Mouse (Mus musculus) CH12.LX (cell line): Measurements from ENCODE around the gene Ube2t. TPM values are rescaled to one million over a fixed set of nuclear protein-coding genes. Genes with fewer than 3 reads are reported as not detected.
A peak's percentile ranks its signal among the peaks of the same experiment; 100 is the strongest.

Source experiments
- DNase-seq: peaks from one replicate; pipeline ENCODE4 v3.0.0-alpha.2; 2013; ENCODE audit errors: extremely low read depth
- H3K27ac ChIP-seq: 2 replicates; pipeline ENCODE4 v1.5.1; 2012; ENCODE audit warnings: low read depth, mild to moderate bottlenecking, control low read depth, moderate library complexity; ENCODE audit not compliant: insufficient read depth
- H3K27me3 ChIP-seq: replicated peaks from 2 replicates; pipeline ENCODE3; 2012; ENCODE audit warnings: inconsistent platforms
- H3K36me3 ChIP-seq, 2 experiments: replicated peaks in 1 of 2; 2 replicates each; pipeline versions ENCODE3 to v1.6.1; 2012; ENCODE audit warnings: inconsistent platforms in 1 of 2, low read length in 1 of 2, mild to moderate bottlenecking in 1 of 2, mixed read lengths in 1 of 2, moderate library complexity in 1 of 2; ENCODE audit not compliant: control insufficient read depth in 1 of 2, insufficient read depth in 1 of 2
- H3K4me1 ChIP-seq, 2 experiments: 2 replicates each; pipeline ENCODE4 v1.6.1; 2012; ENCODE audit warnings: inconsistent platforms in 1 of 2, moderate library complexity in 1 of 2; ENCODE audit not compliant: insufficient read depth in 2 of 2, control insufficient read depth in 1 of 2
- H3K4me2 ChIP-seq: 2 replicates; pipeline ENCODE4 v1.6.1; 2012; ENCODE audit warnings: low read depth, mild to moderate bottlenecking, control low read depth; ENCODE audit not compliant: poor library complexity, insufficient read depth, severe bottlenecking
- H3K4me3 ChIP-seq, 3 experiments: fragments of 150-350 bp in 1 of 3; sonication (generic) in 1 of 3; replicated peaks in 1 of 3; 2 replicates each; pipeline versions ENCODE3 to v1.5.1; 2011 to 2012; ENCODE audit warnings: low read depth in 2 of 3, low read length in 2 of 3, mild to moderate bottlenecking in 2 of 3, moderate library complexity in 2 of 3, control low read depth in 1 of 3, improper control_type of control experiment in 1 of 3, inconsistent platforms in 1 of 3, mixed read lengths in 1 of 3; ENCODE audit not compliant: poor library complexity in 1 of 3
- H3K79me2 ChIP-seq: replicated peaks from 2 replicates; pipeline ENCODE4 v1.6.1; 2012; ENCODE audit warnings: mild to moderate bottlenecking, moderate library complexity; ENCODE audit not compliant: control insufficient read depth, poor library complexity, insufficient read depth, severe bottlenecking; ENCODE audit errors: extremely low read depth
- H3K9ac ChIP-seq: 2 replicates; pipeline ENCODE4 v1.6.1; 2012; ENCODE audit warnings: low read depth, mild to moderate bottlenecking, control low read depth, moderate library complexity; ENCODE audit not compliant: insufficient read depth
- H3K9me3 ChIP-seq: replicated peaks from 2 replicates; pipeline ENCODE3; 2012; ENCODE audit warnings: low read length, inconsistent platforms, mixed read lengths
- BHLHE40 ChIP-seq: IDR thresholded peaks from 2 replicates; pipeline ENCODE4 v1.6.1; 2011; ENCODE audit warnings: mild to moderate bottlenecking, low read depth, low read length, improper control_type of control experiment
- CHD1 ChIP-seq: IDR thresholded peaks from 2 replicates; pipeline ENCODE4 v1.6.1; 2012; ENCODE audit warnings: low read depth, low read length, improper control_type of control experiment, inconsistent platforms
- CTCF ChIP-seq, 2 experiments: IDR thresholded peaks in 1 of 2; conservative IDR thresholded peaks in 1 of 2; 2 replicates each; pipeline ENCODE4 v1.5.1; 2011 to 2012; ENCODE audit warnings: low read depth in 2 of 2, low read length in 2 of 2, improper control_type of control experiment in 1 of 2, inconsistent platforms in 1 of 2, mild to moderate bottlenecking in 1 of 2, moderate library complexity in 1 of 2
- E2F4 ChIP-seq: IDR thresholded peaks from 2 replicates; pipeline ENCODE4 v1.6.1; 2011; ENCODE audit warnings: low read depth, low read length, improper control_type of control experiment; ENCODE audit not compliant: insufficient replicate concordance
- ELF1 ChIP-seq: IDR thresholded peaks from 2 replicates; pipeline ENCODE4 v1.6.1; 2014; ENCODE audit warnings: low read depth, mild to moderate bottlenecking, inconsistent platforms, low read length, improper control_type of control experiment
- HCFC1 ChIP-seq: IDR thresholded peaks from 2 replicates; pipeline ENCODE4 v1.6.1; 2012; ENCODE audit warnings: low read depth, mild to moderate bottlenecking, inconsistent platforms, low read length, improper control_type of control experiment
- IRF4 ChIP-seq: IDR thresholded peaks from 2 replicates; pipeline ENCODE4 v1.6.1; 2014; ENCODE audit warnings: low read depth, mild to moderate bottlenecking, inconsistent platforms, low read length, improper control_type of control experiment
- JUN ChIP-seq: IDR thresholded peaks from 2 replicates; pipeline ENCODE4 v1.6.1; 2011; ENCODE audit warnings: low read depth, mild to moderate bottlenecking, low read length, improper control_type of control experiment, moderate library complexity; ENCODE audit not compliant: insufficient read depth
- JUND ChIP-seq: conservative IDR thresholded peaks from 2 replicates; pipeline ENCODE4 v1.6.1; 2011; ENCODE audit warnings: low read depth, low read length, improper control_type of control experiment
- MAFK ChIP-seq: IDR thresholded peaks from 2 replicates; pipeline ENCODE4 v1.6.1; 2011; ENCODE audit warnings: low read length, improper control_type of control experiment; ENCODE audit not compliant: insufficient replicate concordance
- MYC ChIP-seq: IDR thresholded peaks from 2 replicates; pipeline ENCODE4 v1.6.1; 2011; ENCODE audit warnings: low read depth, mild to moderate bottlenecking, improper control_type of control experiment, low read length
- POLR2A ChIP-seq: IDR thresholded peaks from 2 replicates; pipeline ENCODE4 v1.6.1; 2011; ENCODE audit warnings: low read depth, mild to moderate bottlenecking, improper control_type of control experiment, low read length
- RAD21 ChIP-seq: IDR thresholded peaks from 2 replicates; pipeline ENCODE4 v1.6.1; 2011; ENCODE audit warnings: low read depth, mild to moderate bottlenecking, low read length, improper control_type of control experiment, moderate library complexity
- RCOR1 ChIP-seq: conservative IDR thresholded peaks from 2 replicates; pipeline ENCODE4 v1.6.1; 2012; ENCODE audit warnings: low read depth, mild to moderate bottlenecking, inconsistent platforms, low read length, improper control_type of control experiment
- SMC3 ChIP-seq: IDR thresholded peaks from 2 replicates; pipeline ENCODE4 v1.6.1; 2011; ENCODE audit warnings: low read depth, low read length, improper control_type of control experiment
- UBTF ChIP-seq: IDR thresholded peaks from 2 replicates; pipeline ENCODE4 v1.6.1; 2012; ENCODE audit warnings: low read depth, mild to moderate bottlenecking, inconsistent platforms, low read length, improper control_type of control experiment, moderate library complexity
- ZC3H11A ChIP-seq: IDR thresholded peaks from 2 replicates; pipeline ENCODE4 v1.6.1; 2012; ENCODE audit warnings: low read depth, mild to moderate bottlenecking, inconsistent platforms, low read length, improper control_type of control experiment
- ZKSCAN1 ChIP-seq: IDR thresholded peaks from 2 replicates; pipeline ENCODE4 v1.6.1; 2012; ENCODE audit warnings: low read depth, inconsistent platforms, low read length, improper control_type of control experiment, borderline replicate concordance
- ZMIZ1 ChIP-seq: IDR thresholded peaks from 2 replicates; pipeline ENCODE4 v1.6.1; 2012; ENCODE audit warnings: low read depth, mild to moderate bottlenecking, inconsistent platforms, low read length, improper control_type of control experiment
- dilution Hi-C: fragments of 300-500 bp; cut with MboI; formaldehyde crosslinking; loops from 2 replicates; pipeline ENCODE4 v1.14.3; 2020; ENCODE audit warnings: low sequenced_read_pairs; ENCODE audit not compliant: extremely low pct_unique_long_range_greater_than_20kb, extremely low pct_ligation_motif_present
- in situ Hi-C: fragments of 300-500 bp; cut with MboI; formaldehyde crosslinking; loops from 3 replicates; pipeline ENCODE4 v1.14.3; 2019; ENCODE audit warnings: low sequenced_read_pairs, low pct_ligation_motif_present, low pct_unique_long_range_greater_than_20kb, mixed read lengths
- polyA plus RNA-seq: library from polyadenylated mRNA; unstranded; fragments of >175 nt; gene quantifications from 2 replicates; pipeline ENCODE4 v1.2.1, GENCODE M21; 2012; ENCODE audit warnings: low read depth; ENCODE audit not compliant: insufficient read length
- total RNA-seq, 2 experiments: library from RNA; depleted of rRNA; stranded (reverse); fragments of 300-350 nt in 1 of 2; fragments of >200 nt in 1 of 2; gene quantifications; 2 replicates each; pipeline ENCODE4 v1.2.3; 2012 to 2014

Gene Ube2t
- total and polyA plus RNA-seq, 3 experiments, result 19.2 to 40.2 (median 28.8) TPM

GRCm38 (mm10) chr1:135000527-135000926 lies 38.2 kb downstream of the Ube2t start:
- H3K79me2 ChIP-seq, result no peaks in the 10 kb centered on the region
- H3K4me3 ChIP-seq, result no peak overlapping the region
- H3K9ac ChIP-seq, result no peak overlapping the region
- peaks cover 0 to 14% of the 10 kb centered on the region in 2 experiments; a peak in 2 of 4 replicates for H3K4me1 ChIP-seq
- dilution Hi-C loops (no loop called here), in situ Hi-C loops (no loop called here)
- no peak for TF ChIP-seq IRF4
- TF ChIP-seq ELF1, result peak; percentile 50; the same call in 1 of the 2 replicates
- no peaks in the 10 kb centered on the region for H3K36me3 ChIP-seq
- H3K4me2 ChIP-seq, result no peak overlapping the region
- H3K9me3 ChIP-seq, result no peaks in the 10 kb centered on the region
- no peak overlapping the region for H3K27ac ChIP-seq
- peaks cover 2% of the 10 kb centered on the region for H3K27me3 ChIP-seq
- peak; percentile 39 for DNase-seq

GRCm38 (mm10) chr1:135003346-135003745 lies 41.0 kb downstream of the Ube2t start:
- TF ChIP-seq POLR2A (no peak), MYC (no peak), BHLHE40 (no peak), RAD21 (no peak), HCFC1 (no peak), ZMIZ1 (no peak), SMC3 (no peak), ZC3H11A (no peak), IRF4 (no peak), RCOR1 (no peak), MAFK (no peak), ZKSCAN1 (no peak), JUND (no peak), CTCF (conservative IDR thresholded peaks at IDR 0.05 in 1 of 2, IDR thresholded peaks at IDR 0.05 in 1 of 2; ENCODE audit: low read depth in 2 of 2, low read length in 2 of 2) (no peak), CHD1 (no peak), ELF1 (no peak), JUN (no peak), E2F4 (no peak), UBTF (no peak)
- H3K79me2 ChIP-seq, result no peaks in the 10 kb centered on the region
- H3K4me3 ChIP-seq, result no peak overlapping the region
- H3K36me3 ChIP-seq, result no peaks in the 10 kb centered on the region
- no peak for DNase-seq
- no peaks in the 10 kb centered on the region for H3K9me3 ChIP-seq
- H3K27me3 ChIP-seq, result peaks cover 2% of the 10 kb centered on the region
- dilution Hi-C loops, result no loop called here
- H3K4me1 ChIP-seq, result peaks cover 0 to 18% of the 10 kb centered on the region in 2 experiments; a peak in 2 of 4 replicates
- no peak overlapping the region for H3K9ac ChIP-seq
- in situ Hi-C loops, result no loop called here
- no peak overlapping the region for H3K4me2 ChIP-seq
- no peak overlapping the region for H3K27ac ChIP-seq
